Mouse (Mus musculus) gastrocnemius, adult 18-20 months (tissue): ENCODE results near the gene Stk16. TPM values are rescaled to one million over a fixed set of nuclear protein-coding genes. Genes with fewer than 3 reads are reported as not detected.

ENCODE experiments used
- DNase-seq: peaks from one replicate; pipeline ENCODE4 v3.0.0; 2021; ENCODE audit warnings: low spot score
- total RNA-seq, 2 experiments: library from RNA; stranded (reverse); gene quantifications; 2 replicates each; pipeline ENCODE4 v1.2.3; 2021

The Stk16 gene
- total RNA-seq, 2 experiments from 2014 or later, result 18.7 to 23.3 TPM

GRCm38 (mm10) chr1:75236117-75237050 is 25.7 kb downstream of the Stk16 start, which contains the start of gene Dnajb2:
Dnajb2 (plus strand) TSS chr1:75236406.
- peak; percentile 93 for DNase-seq

GRCm38 (mm10) chr1:75239591-75239990 is 29.0 kb downstream of the Stk16 start:
- DNase-seq, result no peak

- no peak for DNase-seq
Measured at GRCm38 (mm10) chr1:75243411-75243810, 32.8 kb downstream of the Stk16 start.

- no peak for DNase-seq
Measured at GRCm38 (mm10) chr1:75244175-75244826, 33.7 kb downstream of the Stk16 start.

GRCm38 (mm10) chr1:75244836-75245235 is 34.2 kb downstream of the Stk16 start:
- DNase-seq, result peak; percentile 66

GRCm38 (mm10) chr1:75247071-75247930 is 36.7 kb downstream of the Stk16 start:
- no peak for DNase-seq

GRCm38 (mm10) chr1:75248041-75248772 is 37.6 kb downstream of the Stk16 start:
- DNase-seq, result peak; percentile 56

- no peak for DNase-seq
Measured at GRCm38 (mm10) chr1:75250498-75250897, 39.9 kb downstream of the Stk16 start.

GRCm38 (mm10) chr1:75251112-75251970 is 40.7 kb downstream of the Stk16 start:
- DNase-seq, result peak; percentile 74

- no peak for DNase-seq
Measured at GRCm38 (mm10) chr1:75252308-75252707, 41.7 kb downstream of the Stk16 start.

GRCm38 (mm10) chr1:75253029-75253428 is 42.4 kb downstream of the Stk16 start:
- no peak for DNase-seq

GRCm38 (mm10) chr1:75253849-75254624 is 43.4 kb downstream of the Stk16 start:
- DNase-seq, result peak; percentile 84

GRCm38 (mm10) chr1:75254625-75255013 is 44.0 kb downstream of the Stk16 start:
- DNase-seq, result no peak

- DNase-seq, result no peak
Measured at GRCm38 (mm10) chr1:75255516-75256046, 44.9 kb downstream of the Stk16 start.

- no peak for DNase-seq
Measured at GRCm38 (mm10) chr1:75261278-75261677, 50.6 kb downstream of the Stk16 start.

- peak; percentile 51 for DNase-seq
Measured at GRCm38 (mm10) chr1:75262969-75263951, 52.6 kb downstream of the Stk16 start.

GRCm38 (mm10) chr1:75264091-75264880 is 53.6 kb downstream of the Stk16 start, which contains the start of gene Ptprn:
Ptprn (minus strand) TSS chr1:75264502.
- DNase-seq, result no peak
